Mouse (Mus musculus): ENCODE results near the gene Far2.
"Not testable (repeated sequence)": the region's sequence is repeated elsewhere in the genome, so short reads cannot be mapped to it uniquely, and the experiment has no call there.

Far2 gene

DNA sequence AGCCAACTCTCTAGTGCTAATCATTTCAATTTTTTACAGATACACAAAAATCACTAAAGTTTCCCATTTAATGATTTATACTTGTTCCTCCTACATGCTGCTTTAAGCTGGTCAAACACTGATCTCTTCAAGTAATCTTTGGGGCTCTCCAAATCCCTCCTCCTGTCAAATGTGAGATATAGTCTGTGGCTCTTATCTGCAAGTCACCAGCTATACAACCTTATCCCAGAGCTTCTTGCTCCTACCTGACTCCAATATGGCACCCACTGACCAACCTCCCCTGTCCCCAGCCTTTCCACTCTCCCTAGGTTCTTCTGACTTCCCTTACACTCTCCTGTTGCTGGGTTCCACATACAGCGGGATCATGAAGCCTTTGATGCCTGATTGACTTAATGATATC lies 70.6 kb downstream of the Far2 start:
- DNase-seq (ENCODE audit: low spot score) = no peak

DNA sequence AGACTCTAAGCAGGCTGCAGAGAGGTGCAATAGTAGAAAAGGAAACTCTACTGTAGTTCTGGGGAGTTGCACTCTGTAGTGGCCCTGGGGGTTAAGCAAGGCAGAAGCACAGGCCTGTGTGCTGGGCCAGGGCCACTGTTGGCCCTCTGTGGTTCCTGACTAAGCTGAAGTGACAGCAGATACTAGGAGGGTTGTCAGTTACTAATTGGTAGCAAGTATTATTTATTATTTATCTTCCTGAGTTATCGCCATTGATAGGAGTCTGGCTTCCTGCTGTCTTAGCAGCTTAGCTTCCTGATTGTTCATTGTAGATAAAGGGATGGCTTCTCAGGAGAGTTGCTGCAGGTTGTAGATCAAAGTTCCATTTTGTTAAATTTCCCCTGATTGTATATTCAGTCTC lies 73.6 kb downstream of the Far2 start:
- no peak for DNase-seq (ENCODE audit: low spot score)

DNA sequence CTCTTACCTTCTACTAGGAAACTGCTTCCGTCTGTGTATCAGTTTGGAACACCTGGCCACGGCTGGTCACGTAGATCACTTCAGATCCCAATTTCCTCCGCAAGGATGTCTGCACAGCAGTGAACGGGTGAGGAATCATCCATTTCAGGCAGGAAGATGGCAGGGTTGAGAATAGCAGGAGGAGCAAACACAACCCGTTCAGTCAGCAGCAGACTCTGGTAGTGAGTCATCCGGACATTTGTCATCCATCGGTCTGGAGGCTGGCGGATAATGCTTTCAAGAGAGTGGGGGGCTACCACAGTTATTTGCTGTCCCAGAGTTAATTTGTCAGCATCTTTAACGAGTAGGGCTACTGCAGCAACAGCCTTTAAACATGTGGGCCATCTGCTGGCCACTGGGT lies 79.8 kb downstream of the Far2 start:
- not testable (repeated sequence) for DNase-seq (ENCODE audit: low spot score)

DNA sequence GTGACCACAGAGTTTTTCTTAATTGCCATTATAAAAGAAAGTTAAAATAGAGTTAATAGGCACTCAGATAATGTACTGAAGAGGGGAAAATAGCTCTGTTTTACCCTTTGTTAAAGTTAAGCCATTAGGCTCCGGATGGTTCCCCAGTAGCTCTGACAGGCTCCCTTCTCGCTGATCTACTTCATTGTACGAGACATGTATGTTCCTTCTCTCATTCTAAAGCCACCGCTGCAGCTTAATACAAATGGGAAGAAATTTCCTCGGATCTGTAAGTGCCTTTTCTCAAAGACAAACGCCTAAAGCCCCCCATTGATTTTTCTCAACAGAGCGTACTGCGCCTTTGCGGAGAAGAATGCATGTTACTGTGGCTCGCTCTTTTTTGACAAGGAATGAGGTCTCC lies 85.3 kb downstream of the Far2 start:
- DNase-seq (ENCODE audit: low spot score) = no peak

DNA sequence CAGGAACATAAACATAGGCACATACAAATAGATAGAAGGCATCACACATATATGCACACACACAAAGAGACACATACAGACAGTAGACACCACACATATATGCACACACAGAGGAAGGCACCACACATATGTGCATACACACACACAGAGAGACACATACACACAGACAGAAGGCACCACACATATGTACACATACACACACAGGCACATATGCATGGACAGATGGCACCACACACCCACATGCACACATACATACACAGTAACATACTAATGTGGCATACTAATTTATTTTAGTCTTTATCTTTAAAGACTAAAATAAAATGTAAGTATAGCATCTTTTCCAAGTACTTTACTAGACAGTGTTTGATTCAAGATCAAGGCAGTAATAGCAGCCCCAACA lies 86.5 kb downstream of the Far2 start:
- no peak for DNase-seq (ENCODE audit: low spot score)

DNA sequence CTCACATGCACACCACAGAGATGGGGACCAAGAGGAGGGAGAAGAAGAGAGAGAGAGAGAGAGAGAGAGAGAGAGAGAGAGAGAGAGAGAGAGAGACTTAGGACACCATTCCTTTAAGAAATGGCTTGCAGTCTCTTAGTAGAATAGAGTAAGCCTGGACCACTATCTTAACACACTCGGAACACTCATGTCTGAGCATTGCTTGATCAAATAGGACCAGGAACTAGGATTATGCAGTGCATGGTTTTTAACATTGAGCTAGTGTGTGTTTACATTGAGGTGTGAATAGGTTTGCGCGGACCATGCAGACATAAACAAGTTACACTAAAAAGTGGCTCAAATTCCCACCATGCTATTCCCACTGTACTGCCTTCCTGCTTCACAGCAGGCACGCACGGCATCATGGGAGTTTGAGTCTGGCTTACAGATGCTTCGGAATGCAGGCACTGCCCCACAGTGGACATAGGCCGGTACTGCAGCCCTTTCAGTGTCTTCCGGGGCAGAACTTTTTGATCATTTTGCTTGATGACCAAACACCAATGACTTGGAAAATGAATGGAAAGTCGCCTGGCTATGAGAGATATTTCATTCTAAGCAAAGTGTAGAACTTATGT lies 88.8 kb downstream of the Far2 start:
- peak; percentile 57 for DNase-seq (ENCODE audit: low spot score)

DNA sequence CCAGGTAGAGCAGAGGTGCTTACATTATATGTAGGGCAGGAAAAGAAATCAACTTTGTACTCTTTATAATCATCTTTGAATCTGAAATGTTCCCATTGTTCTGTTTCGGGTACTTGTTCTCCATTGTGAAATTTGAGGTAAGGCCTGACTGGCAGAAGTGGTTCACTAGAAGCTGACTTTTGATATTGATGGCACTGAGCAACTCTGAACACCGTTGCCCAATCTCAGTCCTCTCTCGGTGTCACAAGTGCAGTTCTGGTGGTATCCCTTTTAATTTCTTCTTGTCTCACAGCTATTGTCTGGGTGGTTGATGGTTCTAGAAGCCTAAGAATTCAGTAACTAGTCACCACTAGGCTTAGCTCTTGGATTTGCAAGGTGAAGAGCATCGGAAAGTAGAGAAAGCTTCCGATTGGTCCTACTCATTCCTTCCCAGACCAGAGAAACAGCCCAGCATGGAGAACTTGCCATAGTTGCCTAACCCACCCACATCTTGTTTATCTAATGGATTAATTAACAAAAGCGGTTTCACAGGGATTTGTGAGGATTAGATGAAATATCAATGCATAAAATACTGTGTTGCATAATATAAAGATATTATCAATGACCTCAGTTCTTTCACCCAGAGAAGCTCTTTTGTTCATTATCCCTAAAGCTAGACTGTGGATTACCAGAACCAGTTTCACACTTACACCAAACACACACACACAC lies 92.4 kb downstream of the Far2 start:
- no peak for DNase-seq (ENCODE audit: low spot score)

DNA sequence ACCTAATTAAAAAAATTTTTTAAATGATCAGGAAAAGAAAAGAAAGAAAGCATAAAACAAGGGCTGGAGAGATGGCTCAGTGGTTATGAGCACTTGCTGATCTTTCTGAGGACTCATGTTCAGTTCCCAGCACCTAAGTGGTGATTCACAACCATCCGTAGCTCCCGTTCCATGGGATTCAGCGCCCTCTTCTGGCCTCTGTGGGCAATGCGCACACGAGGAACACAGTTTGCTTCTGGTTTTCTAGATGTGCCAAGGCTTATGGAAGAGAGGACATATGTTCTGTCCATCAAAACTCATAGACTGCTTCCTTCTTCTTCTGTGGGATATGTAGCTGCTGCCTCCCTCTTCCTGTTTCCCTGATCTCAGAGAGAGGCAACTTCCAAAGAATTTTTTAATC lies 94.8 kb downstream of the Far2 start:
- no peak for DNase-seq (ENCODE audit: low spot score)

DNA sequence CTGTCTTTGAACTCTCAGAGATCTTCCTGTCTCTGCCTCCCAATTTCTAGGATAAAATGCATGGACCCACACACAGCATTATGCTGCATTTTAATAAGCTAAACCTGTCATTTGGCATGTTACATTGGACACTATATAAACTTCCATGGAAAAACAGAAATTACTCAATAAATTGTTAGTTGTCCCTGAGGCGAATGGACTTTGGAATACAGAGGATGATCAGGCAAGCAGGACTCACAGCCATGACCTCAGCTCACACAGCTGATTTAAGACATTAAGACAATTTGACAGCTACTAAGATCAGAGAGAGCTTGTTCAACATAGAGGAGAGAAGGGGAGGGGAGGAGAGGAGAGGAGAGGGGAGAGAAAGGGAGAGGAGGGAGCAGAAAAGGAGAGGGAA lies 95.4 kb downstream of the Far2 start:
- no peak for DNase-seq (ENCODE audit: low spot score)

DNA sequence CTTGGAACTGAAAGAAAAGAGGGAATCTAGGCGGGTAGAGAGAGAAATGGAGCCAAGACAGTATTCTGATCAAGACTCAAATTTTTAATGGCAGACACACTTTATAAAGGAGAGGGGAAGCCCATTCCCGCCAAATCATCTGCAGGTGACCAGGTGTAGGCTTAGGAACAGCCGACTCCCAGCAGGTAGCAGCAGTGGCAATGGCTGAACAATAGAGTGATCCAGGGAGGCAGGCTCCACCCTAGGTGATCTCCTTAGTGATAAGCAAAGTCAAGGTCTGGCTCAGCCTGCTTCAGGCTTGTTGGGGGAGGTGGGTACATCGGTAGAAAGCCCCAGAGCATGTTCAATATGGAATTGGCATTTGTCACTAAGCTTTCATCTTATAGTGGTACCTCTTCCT lies 105.2 kb downstream of the Far2 start:
- DNase-seq (ENCODE audit: low spot score) = not testable (repeated sequence)

DNA sequence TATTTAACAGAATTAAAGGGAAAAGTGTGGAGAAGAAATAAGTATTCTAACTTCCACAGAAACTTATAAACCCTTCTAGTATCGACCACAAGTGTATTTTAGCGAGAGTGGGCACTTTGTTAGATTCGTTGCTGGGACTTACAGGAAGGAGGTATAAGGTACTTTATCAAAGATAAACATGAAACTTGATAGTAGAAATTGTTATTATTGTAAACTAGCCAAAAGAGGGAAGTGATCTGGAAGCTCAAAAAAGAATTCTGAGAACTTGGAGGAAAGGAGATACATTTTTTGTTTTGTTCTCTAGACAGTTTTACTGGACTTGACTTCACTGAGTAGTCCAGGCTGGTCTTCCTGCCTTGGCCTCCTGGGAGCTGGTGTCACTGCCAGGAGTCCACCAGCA lies 125.8 kb downstream of the Far2 start:
- no peak for DNase-seq (ENCODE audit: low spot score)

DNA sequence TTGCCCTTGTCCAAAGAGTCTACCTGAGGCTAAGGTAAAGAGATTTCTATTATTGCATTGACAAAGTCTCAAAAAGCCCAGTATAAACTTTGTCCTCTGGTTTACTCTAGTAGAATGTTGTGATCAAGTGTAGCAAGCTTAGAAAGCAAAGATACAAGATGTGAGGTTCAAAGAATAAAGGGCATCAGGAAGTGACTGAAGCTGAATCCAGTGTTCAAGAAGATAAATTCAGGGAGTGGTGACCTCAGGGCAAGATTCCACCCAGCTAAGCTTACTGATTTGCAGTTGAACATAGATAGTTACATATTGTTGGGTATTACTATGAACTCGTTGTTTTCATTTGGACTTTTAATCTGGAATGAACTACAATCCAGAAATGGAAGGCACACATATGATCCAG lies 138.6 kb downstream of the Far2 start:
- DNase-seq (ENCODE audit: low spot score) = no peak

DNA sequence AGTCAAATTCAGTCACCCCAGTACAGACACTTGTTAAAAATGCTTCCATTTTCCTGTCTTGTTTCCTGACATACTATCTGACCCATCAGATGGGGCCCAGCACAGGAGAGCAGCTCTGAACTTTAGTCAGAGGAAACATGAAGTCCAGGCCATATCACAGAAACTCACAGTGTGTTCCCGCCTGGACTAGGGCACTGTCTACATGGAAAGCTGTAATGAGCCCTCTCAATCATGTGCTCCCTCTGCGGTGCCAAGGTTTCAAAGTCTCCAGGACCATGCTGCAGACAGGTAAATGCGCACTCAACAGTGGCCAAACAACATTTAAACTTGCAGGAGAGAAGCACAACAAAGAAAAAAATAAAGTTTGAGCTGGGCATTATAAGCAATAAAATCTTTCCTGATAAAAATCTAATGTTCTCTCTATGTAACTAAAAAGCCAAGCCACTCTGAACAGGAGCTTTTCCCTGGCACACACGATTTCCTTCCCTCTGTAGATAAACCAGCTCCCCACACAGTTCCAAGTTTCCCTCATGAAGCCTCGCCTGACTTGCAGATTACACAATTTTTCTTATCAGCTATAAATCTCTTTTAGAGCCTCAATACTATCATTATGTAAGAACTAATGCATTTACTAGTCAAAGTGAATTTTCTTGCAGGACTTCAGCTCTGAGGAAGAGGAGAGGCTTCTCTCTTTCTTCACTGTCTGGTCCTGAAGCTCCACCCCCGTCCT lies 147.1 kb downstream of the Far2 start:
- no peak for DNase-seq (ENCODE audit: low spot score)

DNA sequence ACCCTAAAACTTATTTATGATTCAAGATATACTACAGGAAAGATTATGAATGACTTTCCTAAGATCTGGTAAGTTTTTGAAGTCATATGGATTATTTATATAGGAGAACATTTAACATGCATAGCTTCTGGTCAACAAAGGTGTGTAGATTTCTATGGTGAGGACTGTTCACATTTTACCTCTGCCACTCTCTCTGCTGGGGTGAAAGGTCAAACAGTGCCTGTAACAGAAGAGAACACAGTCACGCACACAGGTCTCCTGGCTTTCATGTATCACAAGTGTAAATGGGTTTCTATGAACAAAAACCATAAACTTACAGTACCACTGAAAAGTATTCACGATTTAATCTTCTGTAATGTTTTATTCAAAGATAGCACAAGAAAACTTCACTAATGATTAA lies 152.1 kb downstream of the Far2 start:
- DNase-seq (ENCODE audit: low spot score) = no peak

DNA sequence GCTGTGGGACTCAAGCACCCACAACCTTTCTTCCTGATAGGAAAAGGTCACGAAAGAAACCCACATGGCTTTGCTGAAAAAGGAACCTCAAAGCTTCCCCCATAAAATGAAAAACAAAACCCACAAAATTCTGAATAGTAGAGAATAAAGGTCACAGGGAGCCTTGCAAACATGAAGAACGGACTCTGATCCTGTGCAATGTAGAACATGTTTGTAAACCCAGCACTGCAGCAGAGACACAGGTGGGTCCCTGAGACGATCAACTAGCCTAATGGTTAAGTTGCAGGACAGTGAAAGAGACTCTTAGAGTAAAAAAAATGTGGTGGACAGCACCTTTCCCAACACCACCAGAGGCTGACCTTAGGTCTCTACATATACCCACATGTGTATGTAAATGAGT lies 152.7 kb downstream of the Far2 start:
- DNase-seq (ENCODE audit: low spot score) = no peak

DNA sequence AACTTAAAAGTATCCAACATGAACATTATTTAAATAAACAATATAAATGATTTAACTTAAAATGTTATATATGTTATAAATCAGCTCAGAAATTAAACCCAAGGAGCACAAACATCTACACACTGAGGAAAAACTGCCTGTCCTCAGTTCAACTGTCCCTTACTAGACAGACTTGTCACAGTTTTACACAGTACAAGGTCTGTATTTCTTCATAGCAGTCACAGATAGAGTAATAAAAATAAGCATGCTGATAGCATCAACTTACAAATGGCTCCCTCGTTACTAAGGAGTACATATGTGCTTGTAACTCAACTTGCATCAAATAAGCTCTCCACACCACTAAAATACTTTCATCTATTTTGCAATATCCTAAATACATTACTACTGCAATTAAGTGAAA lies 158.1 kb downstream of the Far2 start:
- no peak for DNase-seq (ENCODE audit: low spot score)

DNA sequence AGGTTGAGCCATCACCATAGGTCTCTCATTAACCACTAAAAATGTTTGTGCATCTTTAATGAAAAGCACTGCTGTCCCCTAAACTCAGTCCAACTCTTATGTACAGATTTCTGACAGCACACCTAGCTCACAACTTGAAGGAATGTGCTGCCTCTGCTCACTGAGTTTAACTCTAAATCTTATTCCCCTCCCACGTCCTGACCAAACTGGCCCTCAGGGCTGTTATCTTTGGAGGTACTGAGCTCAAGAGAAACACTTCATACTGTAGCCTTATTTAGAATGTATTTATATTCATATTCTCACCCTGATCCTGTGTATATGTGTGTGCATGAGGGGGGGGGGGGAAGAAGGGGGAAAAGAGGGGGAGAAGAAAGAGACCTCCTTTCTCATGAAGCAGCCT lies 160.5 kb downstream of the Far2 start:
- no peak for DNase-seq (ENCODE audit: low spot score)

DNA sequence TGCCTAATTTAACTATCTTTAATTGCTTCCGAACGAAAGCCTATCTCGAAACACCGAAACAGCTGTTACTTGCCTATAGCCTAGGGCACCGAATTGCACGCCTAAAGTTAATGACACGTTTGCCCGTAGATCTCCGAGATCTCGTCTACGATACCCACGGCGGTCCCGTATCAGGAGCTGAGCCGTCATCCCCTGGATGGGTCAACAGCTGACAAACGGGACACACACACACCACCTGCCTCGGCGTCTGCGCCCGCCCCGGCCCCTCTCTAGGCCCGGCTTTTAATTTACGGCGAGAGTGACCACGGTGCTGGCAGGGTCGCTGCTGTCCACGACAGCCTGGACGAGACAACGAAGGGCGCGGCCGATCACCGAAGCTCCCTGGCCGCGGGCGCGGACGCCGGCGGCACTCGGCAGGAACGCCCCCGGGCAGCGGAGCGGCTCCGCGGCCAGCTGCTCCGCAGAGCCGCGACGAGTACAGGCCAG lies 164.4 kb downstream of the Far2 start:
- DNase-seq (ENCODE audit: low spot score) = no peak

DNA sequence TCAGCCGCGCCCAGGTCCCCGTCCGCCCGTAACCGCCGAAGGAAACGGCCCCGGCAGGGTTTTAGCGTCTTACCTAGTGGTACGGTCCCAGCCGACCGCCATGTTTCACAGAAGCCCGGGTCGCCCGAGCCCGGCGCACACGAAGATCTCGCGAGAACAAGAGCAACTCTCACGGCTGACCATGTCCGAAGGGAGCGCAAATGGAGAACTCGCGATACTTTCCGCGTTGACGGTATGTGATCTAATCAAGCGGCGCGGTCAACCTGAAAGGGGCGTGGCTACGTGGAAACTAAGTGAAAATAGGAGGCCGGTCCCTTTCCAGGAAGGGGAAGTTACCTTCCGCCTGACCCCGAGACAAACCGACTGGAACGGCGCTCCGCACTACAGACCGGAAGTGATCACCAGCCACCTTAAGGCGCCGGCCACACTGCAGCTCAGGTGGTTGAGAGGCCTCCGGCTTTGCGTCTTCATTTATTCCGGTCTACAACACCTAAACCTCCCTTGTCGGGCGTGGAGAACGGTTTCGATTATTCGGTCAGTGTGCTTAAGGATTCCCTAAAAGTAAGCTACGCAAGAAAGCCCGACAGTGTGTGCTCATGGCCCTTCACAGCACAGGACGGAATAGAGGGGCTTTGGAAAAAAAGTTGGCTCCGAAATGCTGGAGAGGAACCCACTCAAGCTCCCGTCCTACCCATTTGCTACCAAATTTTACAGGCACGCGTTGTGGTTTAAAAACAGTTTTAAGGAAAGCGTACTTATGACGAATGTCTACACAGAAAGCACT lies 165.0 kb downstream of the Far2 start, which contains the start of gene Ergic2:
Gene Ergic2 (minus strand): TSS at position 478 of the 784 bp plus-strand sequence.
- DNase-seq (ENCODE audit: low spot score) = peak; percentile 99

DNA sequence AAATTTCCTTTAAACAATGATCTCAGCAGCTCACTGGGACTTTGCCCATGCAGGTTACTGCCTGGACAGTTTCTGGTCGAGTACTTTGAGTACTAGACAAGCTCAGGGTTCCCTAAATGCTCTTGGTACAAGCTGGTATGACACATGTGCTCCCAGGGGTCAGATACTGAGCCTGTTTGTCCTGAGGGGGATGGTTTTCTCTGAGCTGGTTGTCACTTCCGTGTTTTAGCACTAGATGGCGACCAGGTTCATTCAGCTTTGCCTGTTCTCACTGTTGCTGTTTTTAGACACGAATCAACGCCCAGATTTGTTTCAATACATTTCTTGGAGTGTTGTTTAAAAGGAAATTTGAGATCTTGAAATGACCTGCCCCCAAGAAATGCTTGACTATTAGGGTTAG lies 167.7 kb downstream of the Far2 start:
- DNase-seq (ENCODE audit: low spot score) = peak; percentile 41

DNA sequence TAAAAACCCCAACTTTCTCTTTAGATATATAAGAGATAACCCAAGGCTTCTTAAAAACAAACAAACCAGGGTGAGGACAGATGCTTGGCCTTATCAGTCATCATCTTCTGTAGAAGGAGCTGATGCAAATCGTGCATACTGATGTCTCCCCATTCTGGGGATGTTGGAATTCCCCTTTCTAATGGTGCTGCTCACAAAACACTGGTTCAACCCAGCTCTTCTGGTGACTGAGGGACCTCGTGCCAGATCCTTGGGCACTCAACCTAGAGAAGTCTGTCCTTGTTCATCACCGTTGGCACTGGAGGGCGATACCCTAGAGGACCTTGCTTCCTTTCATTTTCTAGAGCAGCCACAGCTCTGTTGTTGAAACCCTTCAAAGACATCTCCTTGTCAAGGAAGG lies 169.7 kb downstream of the Far2 start:
- no peak for DNase-seq (ENCODE audit: low spot score)

Data from lung, postnatal 25 days (tissue).